Mouse (Mus musculus): ENCODE data around the gene Pum1.

The Pum1 gene

DNA sequence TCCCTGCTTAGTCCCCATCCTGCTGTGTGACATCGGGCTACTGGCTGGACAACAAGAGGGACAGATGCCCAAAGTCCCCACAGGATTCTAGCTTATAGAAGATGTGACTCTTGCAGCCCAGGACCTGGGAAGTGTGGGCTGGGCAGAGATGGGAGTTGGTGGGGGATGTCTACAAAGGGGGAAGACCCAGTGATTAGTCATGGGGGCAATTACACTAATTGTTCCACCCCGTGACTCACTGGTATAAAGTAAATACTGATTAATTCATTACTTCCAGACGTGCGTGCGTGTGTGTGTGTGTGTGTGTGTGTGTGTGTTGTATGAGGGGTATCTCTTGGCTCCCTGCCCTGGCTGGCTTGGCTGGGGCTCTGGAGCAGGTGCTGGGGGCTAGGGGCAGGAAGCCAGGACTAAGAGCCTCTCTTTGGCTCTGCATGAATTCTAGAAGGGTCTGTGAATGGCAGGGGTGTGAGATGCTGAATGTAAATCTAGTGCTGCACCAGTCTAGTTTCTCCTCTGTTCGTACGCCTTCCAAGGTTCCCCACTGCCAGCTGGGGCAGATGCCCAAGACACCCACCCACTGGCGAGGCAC lies 151.7 kb downstream of the Pum1 start:
- DNase-seq (ENCODE audit: low spot score in 2 of 2) = no peak

DNA sequence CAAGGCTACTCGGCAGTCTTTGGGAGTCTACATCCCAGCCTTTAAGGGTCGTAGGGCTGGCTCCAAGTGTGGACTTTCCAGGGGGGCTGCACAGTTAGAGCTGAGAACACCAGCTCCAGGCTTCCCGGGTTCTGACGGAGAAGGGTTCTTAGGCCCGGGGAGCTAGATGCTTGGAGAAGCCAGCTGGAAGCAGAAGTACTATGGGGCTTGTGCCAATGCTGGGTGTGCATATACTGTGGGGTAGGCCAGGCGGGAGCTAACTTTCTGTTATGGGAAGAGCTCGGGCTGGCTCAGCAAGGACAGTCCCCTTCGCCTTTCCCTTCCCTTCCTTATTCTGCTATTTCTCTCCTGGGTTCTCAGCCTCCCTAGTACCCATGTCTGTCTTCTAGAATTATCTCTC lies 152.7 kb downstream of the Pum1 start:
- no peak for DNase-seq (ENCODE audit: low spot score in 2 of 2)

DNA sequence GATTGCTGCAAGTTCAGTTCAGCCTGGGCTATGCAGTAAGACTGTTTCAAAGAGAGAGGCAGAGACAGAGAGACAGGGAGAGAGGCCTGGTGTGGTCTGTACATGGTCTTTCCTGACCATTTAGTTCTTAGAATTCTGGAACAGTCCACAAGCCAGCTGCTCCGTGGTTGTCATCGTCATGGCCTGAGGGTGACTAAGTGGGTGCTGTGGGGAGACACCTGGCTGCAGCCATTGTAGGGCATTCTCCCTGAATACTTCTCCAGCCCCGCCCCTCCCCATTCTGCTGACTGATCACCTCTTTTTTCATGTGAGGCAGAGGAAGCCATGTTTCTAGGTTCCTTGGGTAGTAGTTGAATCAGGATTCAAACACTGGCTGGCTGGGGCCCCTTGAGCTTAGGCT lies 156.7 kb downstream of the Pum1 start:
- no peak for DNase-seq (ENCODE audit: low spot score in 2 of 2)

DNA sequence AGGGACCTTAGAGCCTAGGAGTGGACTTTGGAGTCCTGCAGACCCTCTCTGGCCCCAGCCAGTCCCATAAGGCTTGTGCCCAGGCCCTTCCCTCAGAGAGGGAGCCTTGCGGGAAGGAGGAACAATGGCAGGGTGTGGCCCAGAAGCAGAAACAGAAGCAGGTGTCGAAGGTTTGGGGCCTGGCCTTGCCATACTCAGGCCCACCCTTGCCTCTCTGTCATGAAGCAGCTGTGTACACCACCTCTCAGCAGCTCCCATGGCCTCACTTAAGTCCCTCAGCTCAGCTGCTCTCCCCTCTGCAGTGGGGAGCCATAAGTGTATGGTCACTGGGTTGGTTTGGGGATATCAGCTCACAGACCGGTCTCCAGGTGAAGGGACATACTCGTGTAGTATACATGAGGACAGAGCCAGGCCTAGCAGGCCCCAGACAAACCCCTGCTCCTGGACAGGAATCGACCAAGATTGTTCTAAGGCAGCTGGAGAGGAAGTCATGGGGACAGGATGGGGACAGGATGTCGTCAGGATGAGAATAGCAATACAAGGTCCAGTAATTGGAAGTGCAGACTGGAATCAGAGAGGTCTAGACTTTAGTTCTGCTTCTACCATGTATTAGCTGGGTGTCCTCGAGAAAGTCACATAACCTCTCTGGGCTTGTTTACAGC lies 157.6 kb downstream of the Pum1 start:
- no peak for DNase-seq (ENCODE audit: low spot score in 2 of 2)

DNA sequence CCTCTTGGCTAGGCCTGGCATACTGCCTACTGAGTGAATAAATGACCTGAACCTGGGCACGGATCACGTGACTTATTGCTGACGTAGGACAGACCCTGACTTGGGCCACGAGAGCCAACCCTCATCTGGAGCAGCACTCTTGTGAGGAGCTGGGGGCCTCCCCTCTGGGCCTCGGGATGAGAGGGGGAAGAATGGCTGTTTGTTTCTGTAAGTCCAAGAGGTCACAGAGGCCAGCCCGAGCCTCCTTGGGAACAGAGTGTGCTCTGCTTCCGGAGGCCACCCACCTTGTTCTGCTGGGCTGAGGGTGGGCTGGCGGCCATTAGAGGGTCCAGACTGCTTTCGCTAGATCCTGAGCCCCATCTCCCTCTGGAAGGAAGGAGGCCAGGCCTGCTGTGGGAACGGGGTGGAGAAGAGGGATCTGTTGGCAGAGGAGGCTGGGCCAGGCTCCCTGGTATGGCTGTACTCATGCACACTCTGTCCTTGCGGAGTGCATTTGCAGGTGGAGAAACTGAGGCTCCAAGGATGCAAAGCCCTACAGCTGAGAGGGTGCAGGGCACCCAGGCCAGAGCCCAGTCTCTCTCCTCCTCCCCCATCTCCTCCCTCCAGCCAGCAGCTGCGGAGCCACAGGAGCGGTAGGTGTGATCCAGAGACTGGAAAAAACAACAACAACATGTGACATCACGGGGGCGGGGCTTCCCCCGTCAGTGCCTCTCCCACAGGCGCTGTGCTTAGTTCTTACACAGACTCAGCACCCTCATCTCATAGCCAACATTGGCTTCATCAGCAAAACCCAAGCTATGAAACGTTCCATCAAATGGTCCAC lies 165.9 kb downstream of the Pum1 start:
- no peak for DNase-seq (ENCODE audit: low spot score in 2 of 2)

Measured in spleen, postnatal 10 days (tissue).